Mouse (Mus musculus): Measurements from ENCODE around the gene Asb5.
"Not testable (repeated sequence)": the region's sequence is repeated elsewhere in the genome, so short reads cannot be mapped to it uniquely, and the experiment has no call there.

The Asb5 gene

GRCm38 (mm10) chr8:54541331-54541730 lies 12.0 kb downstream of the Asb5 start:
- no peak for DNase-seq

GRCm38 (mm10) chr8:54548383-54548782 lies 19.0 kb downstream of the Asb5 start:
- DNase-seq: no peak

- no peak for DNase-seq
Measured at GRCm38 (mm10) chr8:54550026-54550574, 20.7 kb downstream of the Asb5 start.

- DNase-seq: no peak
Measured at GRCm38 (mm10) chr8:54554921-54555320, 25.5 kb downstream of the Asb5 start.

GRCm38 (mm10) chr8:54562137-54562536 lies 32.8 kb downstream of the Asb5 start:
- no peak for DNase-seq

- no peak for DNase-seq
Measured at GRCm38 (mm10) chr8:54565181-54565580, 35.8 kb downstream of the Asb5 start.

GRCm38 (mm10) chr8:54565603-54566260 lies 36.4 kb downstream of the Asb5 start:
- no peak for DNase-seq

GRCm38 (mm10) chr8:54567168-54567567 lies 37.8 kb downstream of the Asb5 start:
- DNase-seq: no peak

- no peak for DNase-seq
Measured at GRCm38 (mm10) chr8:54570618-54571609, 41.5 kb downstream of the Asb5 start.

- no peak for DNase-seq
Measured at GRCm38 (mm10) chr8:54581436-54581835, 52.1 kb downstream of the Asb5 start.

GRCm38 (mm10) chr8:54582886-54583285 lies 53.5 kb downstream of the Asb5 start:
- no peak for DNase-seq

- no peak for DNase-seq
Measured at GRCm38 (mm10) chr8:54594634-54595033, 65.3 kb downstream of the Asb5 start.

- DNase-seq: no peak
Measured at GRCm38 (mm10) chr8:54596051-54596450, 66.7 kb downstream of the Asb5 start.

- DNase-seq: no peak
Measured at GRCm38 (mm10) chr8:54596940-54597339, 67.6 kb downstream of the Asb5 start.

GRCm38 (mm10) chr8:54597386-54597785 lies 68.0 kb downstream of the Asb5 start:
- DNase-seq: no peak

GRCm38 (mm10) chr8:54600671-54601251 lies 71.4 kb downstream of the Asb5 start, which contains the start of gene Spata4:
TSS of gene Spata4 (plus strand) at chr8:54600781.
- DNase-seq: no peak

GRCm38 (mm10) chr8:54603440-54603839 lies 74.1 kb downstream of the Asb5 start:
- no peak for DNase-seq

GRCm38 (mm10) chr8:54609336-54609735 lies 80.0 kb downstream of the Asb5 start:
- no peak for DNase-seq

- DNase-seq: peak; percentile 27 to 37
Measured at GRCm38 (mm10) chr8:54610238-54610637, 80.9 kb downstream of the Asb5 start.

GRCm38 (mm10) chr8:54616710-54617109 lies 87.3 kb downstream of the Asb5 start:
- not testable (repeated sequence) for DNase-seq
